Mouse (Mus musculus): ENCODE measurements around the gene 5730596B20Rik.

DNA sequence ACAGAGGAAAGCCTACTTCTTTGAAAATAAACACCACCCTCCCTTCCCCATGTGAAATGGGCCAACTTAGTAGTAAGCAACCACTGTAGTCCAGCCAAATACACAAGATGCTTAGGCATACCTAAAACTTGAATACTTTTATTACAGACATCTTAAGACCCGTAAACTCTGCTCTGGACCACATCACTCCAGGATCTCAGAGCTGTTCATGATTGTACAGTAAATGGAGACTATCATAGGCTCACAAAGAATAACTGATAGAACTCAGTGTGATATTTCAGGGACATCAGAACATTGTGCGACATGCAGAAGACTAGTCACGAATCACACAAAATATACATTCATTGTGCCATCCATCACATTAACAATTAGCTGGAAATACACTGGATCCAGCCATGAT, 21.8 kb upstream of the 5730596B20Rik start:
- TF ChIP-seq POLR2A (IDR thresholded peaks at IDR 0.05; ENCODE audit: insufficient read depth, low read depth, low read length) (no peak), CTCF (IDR thresholded peaks at IDR 0.05; ENCODE audit: insufficient read depth, low read depth, low read length) (no peak)

Measured in olfactory bulb, adult 2 months (tissue).